Mouse (Mus musculus) stomach, postnatal 0 days (tissue): Measurements from ENCODE around the gene Fgfr2. TPM values are rescaled to one million over a fixed set of nuclear protein-coding genes. Genes with fewer than 3 reads are reported as not detected.

Experiments used
- ATAC-seq: fragments of 200-750 bp; cut with Nextera tagmentation; 2 replicates; pipeline ENCODE4 v1.8.0; 2017; ENCODE audit not compliant: low FRiP score, low TSS enrichment
- DNase-seq: peaks from one replicate; pipeline ENCODE4 v3.0.0-alpha.2; 2016; ENCODE audit warnings: low spot score
- H3K27ac ChIP-seq: fragments of 300-500 bp; sonication (generic); replicated peaks from 2 replicates; pipeline ENCODE4 v1.5.1; 2014; ENCODE audit warnings: mild to moderate bottlenecking, control low read depth
- H3K27me3 ChIP-seq: fragments of 300-500 bp; sonication (generic); 2 replicates; pipeline ENCODE4 v1.6.1; 2014; ENCODE audit warnings: low read length; ENCODE audit not compliant: control insufficient read depth, insufficient read depth
- H3K36me3 ChIP-seq: fragments of 300-500 bp; sonication (generic); 2 replicates; pipeline ENCODE4 v1.6.1; 2014; ENCODE audit warnings: low read length, mixed read lengths; ENCODE audit not compliant: control insufficient read depth, insufficient read depth
- H3K4me1 ChIP-seq: fragments of 300-500 bp; sonication (generic); replicated peaks from 2 replicates; pipeline ENCODE4 v1.6.1; 2014; ENCODE audit warnings: antibody characterized with exemption; ENCODE audit not compliant: control insufficient read depth, insufficient read depth
- H3K4me2 ChIP-seq: fragments of 300-500 bp; sonication (generic); replicated peaks from 2 replicates; pipeline ENCODE4 v1.6.1; 2014; ENCODE audit warnings: low read depth, mild to moderate bottlenecking, control low read depth, moderate library complexity
- H3K4me3 ChIP-seq: fragments of 300-500 bp; sonication (generic); 2 replicates; pipeline ENCODE4 v1.5.1; 2014; ENCODE audit warnings: low read depth, low read length, control low read depth
- H3K9ac ChIP-seq: fragments of 300-500 bp; sonication (generic); 2 replicates; pipeline ENCODE4 v1.6.1; 2014; ENCODE audit warnings: mild to moderate bottlenecking, low read length, control low read depth, mixed read lengths
- H3K9me3 ChIP-seq: fragments of 300-500 bp; sonication (generic); 2 replicates; pipeline ENCODE4 v1.6.1; 2016; ENCODE audit warnings: low read length; ENCODE audit not compliant: control insufficient read depth
- CTCF ChIP-seq: IDR thresholded peaks from 2 replicates; pipeline ENCODE4 v1.5.1; 2016; ENCODE audit warnings: antibody characterized with exemption, low read depth, mild to moderate bottlenecking, moderate library complexity
- EP300 ChIP-seq: optimal IDR thresholded peaks from 2 replicates; pipeline ENCODE3; 2016; ENCODE audit warnings: antibody characterized with exemption
- WGBS: fragments of 180-500 bp; shearing (Covaris S2); extraction: QIAGEN DNeasy Blood & Tissue Kit; methylation state at CpG from one replicate; pipeline ENCODE4 v1.1.7; 2014; 5-methylcytosine and 5-hydroxymethylcytosine counted together
- polyA plus RNA-seq: library from polyadenylated mRNA; unstranded; fragments of >200 nt; fragmentation: Nextera tagmentation; extraction: Ambion mirVana; gene quantifications from 2 replicates; pipeline ENCODE4 v1.2.1, GENCODE M21; 2015

Gene Fgfr2
- polyA plus RNA-seq, 1 experiment from 2014 or later, result 60.8 TPM

DNA sequence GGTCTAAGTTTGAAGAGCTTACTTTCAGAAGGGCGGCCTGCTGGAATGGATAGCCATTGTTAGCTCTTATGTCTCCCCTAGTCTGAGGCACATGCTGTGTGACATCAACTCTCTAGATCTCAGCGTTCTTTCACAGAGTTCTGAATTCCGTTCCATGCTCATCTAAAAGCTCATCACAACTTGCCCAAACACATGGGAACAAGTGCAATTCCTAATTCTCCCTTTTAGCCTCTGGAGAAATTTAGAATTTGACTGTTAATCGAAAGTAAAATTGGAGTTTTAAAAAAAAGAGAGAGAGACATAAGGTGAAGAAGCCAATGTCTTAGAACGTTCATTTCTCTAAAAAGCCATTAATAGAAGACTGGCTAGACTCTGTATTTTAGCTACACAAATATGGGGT is 1793.7 kb downstream of the Fgfr2 start, which contains the start of gene Fam24b:
Gene Fam24b, minus strand, starts transcription at position 101 of the 400 bp plus-strand sequence.
- no peak within 1 kb of the TSS for H3K4me2 ChIP-seq
- H3K9me3 ChIP-seq, result no peaks in the 10 kb centered on the region
- no peaks in the 10 kb centered on the region for H3K4me1 ChIP-seq
- no peak within 1 kb of the TSS for H3K9ac ChIP-seq
- WGBS, result 89% methylated on average over 5 of the region's 5 CpGs
- no peaks in the 10 kb centered on the region for H3K27me3 ChIP-seq
- H3K27ac ChIP-seq, result no peak within 1 kb of the TSS
- ATAC-seq, result no peak
- no peaks in the 10 kb centered on the region for H3K36me3 ChIP-seq
- H3K4me3 ChIP-seq, result no peak within 1 kb of the TSS
- DNase-seq, result no peak
- TF ChIP-seq EP300, result no peak
- no peak for TF ChIP-seq CTCF

- Histone ChIP-seq H3K4me2 (no peak overlapping the region), H3K9me3 (no peaks in the 10 kb centered on the region), H3K36me3 (no peaks in the 10 kb centered on the region), H3K4me1 (no peaks in the 10 kb centered on the region), H3K9ac (no peak overlapping the region), H3K4me3 (no peak overlapping the region), H3K27ac (no peak overlapping the region), H3K27me3 (no peaks in the 10 kb centered on the region)
- no peak for DNase-seq
- TF ChIP-seq EP300 (no peak), CTCF (peak; percentile 36)
- 87% methylated on average over 5 of the region's 5 CpGs for WGBS
- no peak for ATAC-seq
These were observed 1796.1 kb downstream of the Fgfr2 start for GRCm38 (mm10) chr7:131327054-131327453.

- Histone ChIP-seq H3K4me1 (no peaks in the 10 kb centered on the region), H3K27ac (no peak within 1 kb of the TSS), H3K4me2 (no peak within 1 kb of the TSS), H3K27me3 (no peaks in the 10 kb centered on the region), H3K9ac (no peak within 1 kb of the TSS), H3K9me3 (no peaks in the 10 kb centered on the region), H3K4me3 (no peak within 1 kb of the TSS), H3K36me3 (no peaks in the 10 kb centered on the region)
- ATAC-seq (no peak), DNase-seq (no peak)
- TF ChIP-seq CTCF (no peak), EP300 (no peak)
- 78% methylated on average over 2 of the region's 2 CpGs for WGBS
These were observed 1801.0 kb downstream of the Fgfr2 start, which contains the start of gene Cuzd1 for GRCm38 (mm10) chr7:131322192-131322591. Cuzd1 (minus strand) TSS chr7:131322292.

- H3K4me3 ChIP-seq, result no peak overlapping the region
- WGBS, result 63% methylated on average over 6 of the region's 7 CpGs
These were observed 1804.8 kb downstream of the Fgfr2 start for GRCm38 (mm10) chr7:131318340-131318739.

GRCm38 (mm10) chr7:131317587-131317986 is 1805.6 kb downstream of the Fgfr2 start:
- H3K27me3 ChIP-seq, result no peaks in the 10 kb centered on the region
- DNase-seq (no peak), ATAC-seq (no peak)
- H3K9ac ChIP-seq, result no peak overlapping the region
- H3K4me3 ChIP-seq, result no peak overlapping the region
- WGBS, result 64% methylated on average over 12 of the region's 12 CpGs
- H3K4me2 ChIP-seq, result no peak overlapping the region
- no peaks in the 10 kb centered on the region for H3K9me3 ChIP-seq
- no peaks in the 10 kb centered on the region for H3K36me3 ChIP-seq
- H3K27ac ChIP-seq, result no peak overlapping the region
- no peak for TF ChIP-seq CTCF
- no peak for TF ChIP-seq EP300
- H3K4me1 ChIP-seq, result no peaks in the 10 kb centered on the region

More at GRCm38 (mm10) chr7:131318340-131318739, 1804.8 kb downstream of the Fgfr2 start:
- Histone ChIP-seq H3K9me3 (no peaks in the 10 kb centered on the region), H3K27ac (no peak overlapping the region), H3K4me2 (no peak overlapping the region), H3K36me3 (no peaks in the 10 kb centered on the region), H3K9ac (no peak overlapping the region), H3K4me1 (no peaks in the 10 kb centered on the region), H3K27me3 (no peaks in the 10 kb centered on the region)
- no peak for TF ChIP-seq CTCF
- no peak for TF ChIP-seq EP300
- ATAC-seq, result no peak
- no peak for DNase-seq

GRCm38 (mm10) chr7:131314493-131314892 is 1808.7 kb downstream of the Fgfr2 start:
- TF ChIP-seq EP300 (no peak), CTCF (no peak)
- H3K27me3 ChIP-seq, result no peaks in the 10 kb centered on the region

More at GRCm38 (mm10) chr7:131314493-131314892, 1808.7 kb downstream of the Fgfr2 start:
- DNase-seq (no peak), ATAC-seq (no peak)
- Histone ChIP-seq H3K4me2 (no peak overlapping the region), H3K4me3 (no peak overlapping the region), H3K9me3 (no peaks in the 10 kb centered on the region), H3K4me1 (no peaks in the 10 kb centered on the region), H3K9ac (no peak overlapping the region), H3K36me3 (no peaks in the 10 kb centered on the region), H3K27ac (no peak overlapping the region)
- 66% methylated on average over 7 of the region's 7 CpGs for WGBS
